Mouse (Mus musculus) olfactory bulb, adult 2 months (tissue): Measurements from ENCODE around the gene Zfp981. TPM values are rescaled to one million over a fixed set of nuclear protein-coding genes. Genes with fewer than 3 reads are reported as not detected.
"Not testable (repeated sequence)": the region's sequence is repeated elsewhere in the genome, so short reads cannot be mapped to it uniquely, and the experiment has no call there.

ENCODE experiments used
- H3K27ac ChIP-seq: fragments of 200-500 bp; 2 replicates; pipeline ENCODE4 v1.5.1; 2012; ENCODE audit warnings: low read depth, low read length; ENCODE audit not compliant: insufficient read depth
- H3K4me1 ChIP-seq: fragments of 200-500 bp; 2 replicates; pipeline ENCODE4 v1.6.1; 2012; ENCODE audit warnings: low read length; ENCODE audit not compliant: control insufficient read depth, insufficient read depth
- H3K4me3 ChIP-seq: fragments of 200-500 bp; 2 replicates; pipeline ENCODE4 v1.5.1; 2012; ENCODE audit warnings: mild to moderate bottlenecking, low read depth, low read length, moderate library complexity; ENCODE audit not compliant: insufficient read depth
- CTCF ChIP-seq: fragments of 200-500 bp; IDR thresholded peaks from 2 replicates; pipeline ENCODE4 v1.5.1; 2012; ENCODE audit warnings: low read depth, mild to moderate bottlenecking, low read length, moderate library complexity; ENCODE audit not compliant: insufficient read depth
- POLR2A ChIP-seq: fragments of 200-500 bp; IDR thresholded peaks from 2 replicates; pipeline ENCODE4 v1.6.1; 2012; ENCODE audit warnings: mild to moderate bottlenecking, low read depth, low read length, moderate library complexity; ENCODE audit not compliant: insufficient read depth
- WGBS: fragments of 180-500 bp; shearing (Covaris S2); methylation state at CpG from one replicate; pipeline ENCODE4 v1.1.7; 2018; 5-methylcytosine and 5-hydroxymethylcytosine counted together
- polyA plus RNA-seq: library from polyadenylated mRNA; stranded (reverse); fragments of >200 nt; gene quantifications from 2 replicates; pipeline ENCODE4 v1.2.4, GENCODE M21; 2012; ENCODE audit warnings: low replicate concordance; ENCODE audit not compliant: missing spikeins, insufficient read depth, insufficient read length

Gene Zfp981
- polyA plus RNA-seq = not detected in 2 replicates

- not testable (repeated sequence) for H3K4me1 ChIP-seq, H3K4me3 ChIP-seq, H3K27ac ChIP-seq
- 89% methylated on average over 4 of the region's 4 CpGs for WGBS
These were observed at the start of gene Zfp981 for GRCm38 (mm10) chr4:146501727-146502126. Gene Zfp981, plus strand, starts transcription at chr4:146502027.

GRCm38 (mm10) chr4:146452576-146452975 is 49.3 kb upstream of the Zfp981 start:
- WGBS = 87% methylated on average over 2 of the region's 2 CpGs
- not testable (repeated sequence) for H3K4me1 ChIP-seq, H3K4me3 ChIP-seq

DNA sequence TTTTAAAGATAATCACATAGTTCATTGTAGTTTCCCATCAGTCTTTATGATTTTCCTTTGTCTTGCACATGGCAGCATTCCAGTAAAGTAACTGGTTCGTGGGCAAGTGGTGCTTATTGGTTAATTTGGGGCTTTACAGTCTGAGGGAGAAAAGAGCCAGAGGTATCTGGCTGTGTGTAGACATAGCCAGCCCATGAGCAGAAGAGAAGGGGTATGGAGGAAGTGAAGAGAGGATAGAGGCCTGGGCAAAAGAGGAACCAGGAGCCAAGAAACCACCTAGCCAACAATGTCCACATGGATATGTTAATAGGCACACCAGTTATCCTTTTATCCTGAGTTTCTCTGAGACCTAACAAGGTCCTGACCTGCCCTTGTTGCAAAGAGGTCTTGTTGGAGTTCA is 47.7 kb upstream of the Zfp981 start:
- not testable (repeated sequence) for H3K4me3 ChIP-seq, H3K27ac ChIP-seq, H3K4me1 ChIP-seq
- WGBS = 38% methylated on average over 1 of the region's 1 CpGs

More at GRCm38 (mm10) chr4:146452576-146452975, 49.3 kb upstream of the Zfp981 start:
- H3K27ac ChIP-seq = not testable (repeated sequence)

DNA sequence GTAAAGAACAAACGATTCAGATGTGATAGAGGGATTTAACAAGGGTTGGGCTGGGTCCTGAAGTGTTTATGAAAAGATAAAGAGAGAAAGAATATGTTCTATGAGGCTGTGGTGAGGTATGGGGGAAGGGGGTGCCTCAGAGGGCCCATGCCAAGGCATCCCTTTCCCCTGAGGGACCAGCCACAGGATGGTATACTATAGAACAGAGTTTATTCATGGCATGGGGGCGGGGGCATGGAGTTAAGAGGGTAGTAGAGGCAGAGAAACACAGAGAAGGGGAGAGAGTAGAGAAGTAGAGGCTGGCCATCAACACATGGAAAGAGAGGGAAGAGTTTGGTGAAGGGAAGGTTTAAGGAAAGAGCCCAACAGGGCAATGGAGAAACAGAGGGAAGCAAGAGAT is 46.9 kb upstream of the Zfp981 start:
- TF ChIP-seq CTCF = no peak
- TF ChIP-seq POLR2A = no peak
- 29% methylated on average over 2 of the region's 2 CpGs for WGBS
- H3K4me1 ChIP-seq = no peaks in the 10 kb centered on the region
- no peak overlapping the region for H3K27ac ChIP-seq
- no peak overlapping the region for H3K4me3 ChIP-seq

- TF ChIP-seq POLR2A (no peak), CTCF (no peak; the same call in 1 of the 2 replicates)
- H3K27ac ChIP-seq = no peak overlapping the region
- WGBS = 92% methylated on average over 7 of the region's 7 CpGs
- no peaks in the 10 kb centered on the region for H3K4me1 ChIP-seq
- H3K4me3 ChIP-seq = no peak overlapping the region
These were observed 46.5 kb upstream of the Zfp981 start for GRCm38 (mm10) chr4:146455321-146455721.

GRCm38 (mm10) chr4:146456061-146456726 is 45.6 kb upstream of the Zfp981 start:
- Histone ChIP-seq H3K4me1 (no peaks in the 10 kb centered on the region), H3K4me3 (no peak overlapping the region), H3K27ac (no peak overlapping the region)
- no peak for TF ChIP-seq POLR2A
- TF ChIP-seq CTCF = no peak
- 65% methylated on average over 4 of the region's 4 CpGs for WGBS

GRCm38 (mm10) chr4:146457126-146457525 is 44.7 kb upstream of the Zfp981 start:
- TF ChIP-seq CTCF = no peak
- no peak for TF ChIP-seq POLR2A
- no peak overlapping the region for H3K27ac ChIP-seq
- no peaks in the 10 kb centered on the region for H3K4me1 ChIP-seq
- 41% methylated on average over 2 of the region's 2 CpGs for WGBS
- no peak overlapping the region for H3K4me3 ChIP-seq

- WGBS = 58% methylated on average over 1 of the region's 1 CpGs
- TF ChIP-seq CTCF = no peak
- no peak for TF ChIP-seq POLR2A
- Histone ChIP-seq H3K4me1 (no peaks in the 10 kb centered on the region), H3K27ac (no peak overlapping the region), H3K4me3 (no peak overlapping the region)
These were observed 44.1 kb upstream of the Zfp981 start for GRCm38 (mm10) chr4:146457720-146458119.

- not testable (repeated sequence) for H3K4me3 ChIP-seq, H3K4me1 ChIP-seq, H3K27ac ChIP-seq
- 84% methylated on average over 5 of the region's 5 CpGs for WGBS
These were observed 42.0 kb upstream of the Zfp981 start for GRCm38 (mm10) chr4:146459822-146460221.

- not testable (repeated sequence) for H3K27ac ChIP-seq, H3K4me1 ChIP-seq, H3K4me3 ChIP-seq
- 76% methylated on average over 5 of the region's 5 CpGs for WGBS
These were observed 41.1 kb upstream of the Zfp981 start for GRCm38 (mm10) chr4:146460685-146461084.

- H3K4me3 ChIP-seq, H3K4me1 ChIP-seq, H3K27ac ChIP-seq: not testable (repeated sequence)
- WGBS = 92% methylated on average over 19 of the region's 19 CpGs
These were observed 38.0 kb upstream of the Zfp981 start for GRCm38 (mm10) chr4:146463649-146464351.

DNA sequence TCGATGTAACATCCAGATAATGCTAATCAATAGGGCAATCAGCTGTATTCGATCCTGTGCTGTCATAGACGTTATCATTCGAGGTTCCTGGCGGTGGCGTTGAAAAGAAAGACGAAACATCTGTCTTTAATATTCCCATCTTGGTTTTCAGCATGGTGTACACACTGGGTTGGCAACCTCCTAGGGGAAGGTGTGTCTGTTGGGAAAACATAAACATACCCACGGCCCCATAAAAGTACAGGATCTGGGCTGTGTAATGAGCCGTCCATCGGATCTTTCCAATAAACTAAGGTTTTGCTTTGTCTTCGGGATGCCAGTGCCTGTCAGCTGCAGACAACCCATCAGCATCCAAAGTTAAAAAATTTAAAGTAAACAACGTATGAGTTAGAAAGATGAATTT is 31.8 kb upstream of the Zfp981 start:
- H3K4me3 ChIP-seq, H3K27ac ChIP-seq, H3K4me1 ChIP-seq: not testable (repeated sequence)
- WGBS = 92% methylated on average over 11 of the region's 12 CpGs

- not testable (repeated sequence) for H3K4me3 ChIP-seq, H3K27ac ChIP-seq, H3K4me1 ChIP-seq
- no CpG with 5 or more reads among the region's 1 CpGs for WGBS
These were observed 27.6 kb upstream of the Zfp981 start for GRCm38 (mm10) chr4:146474181-146474580.
